Mouse (Mus musculus): ENCODE results near the gene Hsf2bp. TPM values are rescaled to one million over a fixed set of nuclear protein-coding genes. Genes with fewer than 3 reads are reported as not detected.

Hsf2bp gene
- total and polyA plus RNA-seq, 2 experiments from 2014 or later: 0.57 to 0.90 TPM

GRCm38 (mm10) chr17:31941616-31942015, 94.5 kb downstream of the Hsf2bp start:
- no peak for DNase-seq
- Histone ChIP-seq H3K9ac (no peak overlapping the region), H3K4me3 (ENCODE audit: low read depth, low read length) (no peak overlapping the region), H3K27ac (ENCODE audit: low read depth, low read length) (no peak overlapping the region), H3K27me3 (ENCODE audit: insufficient read depth, low read length) (no peaks in the 10 kb centered on the region), H3K4me1 (ENCODE audit: insufficient read depth) (no peaks in the 10 kb centered on the region), H3K9me3 (ENCODE audit: low read length) (no peaks in the 10 kb centered on the region), H3K4me2 (ENCODE audit: low read depth) (no peak overlapping the region), H3K36me3 (ENCODE audit: insufficient read depth) (no peaks in the 10 kb centered on the region)
- no peak for ATAC-seq
- no peak for TF ChIP-seq CTCF (IDR thresholded peaks at IDR 0.05; ENCODE audit: low read depth)
- WGBS: 49% methylated on average over 4 of the region's 4 CpGs

- ATAC-seq: no peak
- TF ChIP-seq CTCF (IDR thresholded peaks at IDR 0.05; ENCODE audit: low read depth): no peak
- H3K36me3 ChIP-seq (ENCODE audit: insufficient read depth): no peaks in the 10 kb centered on the region
- H3K27ac ChIP-seq (ENCODE audit: low read depth, low read length): no peak overlapping the region
- WGBS: 59% methylated on average over 4 of the region's 4 CpGs
- no peaks in the 10 kb centered on the region for H3K4me1 ChIP-seq (ENCODE audit: insufficient read depth)
- no peak for DNase-seq
- no peak overlapping the region for H3K4me2 ChIP-seq (ENCODE audit: low read depth)
- no peak overlapping the region for H3K9ac ChIP-seq
- H3K4me3 ChIP-seq (ENCODE audit: low read depth, low read length): no peak overlapping the region
- no peaks in the 10 kb centered on the region for H3K27me3 ChIP-seq (ENCODE audit: insufficient read depth, low read length)
- no peaks in the 10 kb centered on the region for H3K9me3 ChIP-seq (ENCODE audit: low read length)
These were observed 95.5 kb downstream of the Hsf2bp start for GRCm38 (mm10) chr17:31940607-31941006.

- no peaks in the 10 kb centered on the region for H3K27me3 ChIP-seq (ENCODE audit: insufficient read depth, low read length)
- H3K4me3 ChIP-seq (ENCODE audit: low read depth, low read length): no peak overlapping the region
- H3K9me3 ChIP-seq (ENCODE audit: low read length): no peaks in the 10 kb centered on the region
- WGBS: 88% methylated on average over 16 of the region's 16 CpGs
- H3K9ac ChIP-seq: no peak overlapping the region
- no peaks in the 10 kb centered on the region for H3K4me1 ChIP-seq (ENCODE audit: insufficient read depth)
- no peaks in the 10 kb centered on the region for H3K36me3 ChIP-seq (ENCODE audit: insufficient read depth)
- TF ChIP-seq CTCF (IDR thresholded peaks at IDR 0.05; ENCODE audit: low read depth): no peak
- H3K27ac ChIP-seq (ENCODE audit: low read depth, low read length): no peak overlapping the region
- ATAC-seq (no peak), DNase-seq (no peak)
- H3K4me2 ChIP-seq (ENCODE audit: low read depth): no peak overlapping the region
These were observed 96.7 kb downstream of the Hsf2bp start for GRCm38 (mm10) chr17:31939292-31940060.

GRCm38 (mm10) chr17:31938539-31939260, 97.4 kb downstream of the Hsf2bp start:
- no peak overlapping the region for H3K27ac ChIP-seq (ENCODE audit: low read depth, low read length)
- no peaks in the 10 kb centered on the region for H3K4me1 ChIP-seq (ENCODE audit: insufficient read depth)
- no peak for TF ChIP-seq CTCF (IDR thresholded peaks at IDR 0.05; ENCODE audit: low read depth)
- H3K9ac ChIP-seq: no peak overlapping the region
- H3K36me3 ChIP-seq (ENCODE audit: insufficient read depth): no peaks in the 10 kb centered on the region
- H3K4me3 ChIP-seq (ENCODE audit: low read depth, low read length): no peak overlapping the region
- no peak overlapping the region for H3K4me2 ChIP-seq (ENCODE audit: low read depth)
- no peaks in the 10 kb centered on the region for H3K9me3 ChIP-seq (ENCODE audit: low read length)
- DNase-seq (no peak), ATAC-seq (no peak)
- 86% methylated on average over 12 of the region's 12 CpGs for WGBS
- no peaks in the 10 kb centered on the region for H3K27me3 ChIP-seq (ENCODE audit: insufficient read depth, low read length)

DNA sequence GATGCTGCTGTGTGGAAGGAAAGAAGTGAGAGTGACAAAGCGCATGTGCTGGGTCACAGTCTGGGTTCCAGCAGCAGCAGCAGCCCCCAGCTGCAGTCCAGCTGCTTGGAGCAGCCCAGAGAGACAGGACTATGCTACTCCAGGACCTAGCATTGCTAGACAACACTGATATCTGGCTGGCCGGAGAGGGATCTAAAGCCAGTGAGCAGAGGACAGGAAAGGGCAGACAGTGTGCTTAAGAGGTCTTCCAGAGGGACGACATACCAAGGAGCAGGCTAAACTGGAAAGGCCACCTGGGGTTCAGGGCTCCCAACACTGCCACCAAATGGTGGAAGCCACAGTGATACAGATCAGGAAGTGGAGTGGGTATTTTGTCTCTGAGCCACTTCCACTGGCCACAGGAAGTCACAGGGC, 99.0 kb downstream of the Hsf2bp start:
- no peaks in the 10 kb centered on the region for H3K4me1 ChIP-seq (ENCODE audit: insufficient read depth)
- ATAC-seq (no peak), DNase-seq (no peak)
- no peak overlapping the region for H3K4me2 ChIP-seq (ENCODE audit: low read depth)
- H3K4me3 ChIP-seq (ENCODE audit: low read depth, low read length): no peak overlapping the region
- no peak; the same call in 1 of the 2 replicates for TF ChIP-seq CTCF (IDR thresholded peaks at IDR 0.05; ENCODE audit: low read depth)
- no peaks in the 10 kb centered on the region for H3K36me3 ChIP-seq (ENCODE audit: insufficient read depth)
- H3K27ac ChIP-seq (ENCODE audit: low read depth, low read length): no peak overlapping the region
- WGBS: 44% methylated on average over 3 of the region's 3 CpGs
- H3K9me3 ChIP-seq (ENCODE audit: low read length): no peaks in the 10 kb centered on the region
- no peak overlapping the region for H3K9ac ChIP-seq
- no peaks in the 10 kb centered on the region for H3K27me3 ChIP-seq (ENCODE audit: insufficient read depth, low read length)

GRCm38 (mm10) chr17:31935841-31936240, 100.3 kb downstream of the Hsf2bp start:
- no peak for ATAC-seq
- Histone ChIP-seq H3K9ac (no peak overlapping the region), H3K4me2 (ENCODE audit: low read depth) (no peak overlapping the region), H3K4me1 (ENCODE audit: insufficient read depth) (no peaks in the 10 kb centered on the region), H3K4me3 (ENCODE audit: low read depth, low read length) (no peak overlapping the region), H3K9me3 (ENCODE audit: low read length) (no peaks in the 10 kb centered on the region), H3K27ac (ENCODE audit: low read depth, low read length) (no peak overlapping the region), H3K27me3 (ENCODE audit: insufficient read depth, low read length) (no peaks in the 10 kb centered on the region), H3K36me3 (ENCODE audit: insufficient read depth) (no peaks in the 10 kb centered on the region)
- no peak for TF ChIP-seq CTCF (IDR thresholded peaks at IDR 0.05; ENCODE audit: low read depth)
- no peak for DNase-seq
- 56% methylated on average over 3 of the region's 3 CpGs for WGBS
